Mouse (Mus musculus): ENCODE measurements around the gene Aggf1. TPM values are rescaled to one million over a fixed set of nuclear protein-coding genes. Genes with fewer than 3 reads are reported as not detected.

The Aggf1 gene
- total and polyA plus RNA-seq, 2 experiments from 2014 or later = 25.5 to 28.7 TPM

DNA sequence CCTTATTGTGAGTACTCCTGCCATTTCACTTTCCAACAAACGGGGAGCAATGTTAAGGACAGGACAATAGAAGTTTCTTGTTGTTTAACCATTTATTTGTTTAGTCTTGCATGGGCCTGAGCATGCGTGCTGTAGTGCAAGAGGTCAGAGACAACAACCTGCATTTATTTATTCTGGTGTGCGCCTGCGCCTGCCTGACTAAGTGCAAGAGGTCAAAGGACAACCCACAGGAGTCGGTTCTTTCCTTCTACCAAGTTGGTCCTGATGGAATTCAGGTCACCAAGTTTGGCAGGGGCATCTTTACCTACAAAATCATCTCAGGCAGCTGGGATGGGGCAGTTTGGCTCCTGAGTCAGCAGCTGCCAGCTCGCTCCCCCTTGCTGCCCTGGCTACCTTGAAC lies 29.3 kb downstream of the Aggf1 start:
- Histone ChIP-seq H3K27me3 (ENCODE audit: insufficient read depth, low read length) (no peaks in the 10 kb centered on the region), H3K4me3 (ENCODE audit: low read depth, low read length) (no peak overlapping the region), H3K9ac (replicated peaks; ENCODE audit: low read length, poor library complexity, severe bottlenecking) (no peak overlapping the region), H3K4me2 (ENCODE audit: low read depth, low read length, poor library complexity, severe bottlenecking) (no peak overlapping the region), H3K9me3 (ENCODE audit: low read length) (no peaks in the 10 kb centered on the region), H3K4me1 (ENCODE audit: insufficient read depth, low read length) (no peaks in the 10 kb centered on the region), H3K27ac (ENCODE audit: low read depth, low read length) (no peak overlapping the region), H3K36me3 (ENCODE audit: insufficient read depth, low read length) (0 out of 2 replicates have a peak, but pooled peaks cover 4% of the 10 kb centered on the region)
- no peak for TF ChIP-seq CTCF (IDR thresholded peaks at IDR 0.05)
- ATAC-seq (ENCODE audit: low FRiP score) (no peak), DNase-seq (ENCODE audit: low spot score) (no peak)
- WGBS = 72% methylated on average over 6 of the region's 6 CpGs

DNA sequence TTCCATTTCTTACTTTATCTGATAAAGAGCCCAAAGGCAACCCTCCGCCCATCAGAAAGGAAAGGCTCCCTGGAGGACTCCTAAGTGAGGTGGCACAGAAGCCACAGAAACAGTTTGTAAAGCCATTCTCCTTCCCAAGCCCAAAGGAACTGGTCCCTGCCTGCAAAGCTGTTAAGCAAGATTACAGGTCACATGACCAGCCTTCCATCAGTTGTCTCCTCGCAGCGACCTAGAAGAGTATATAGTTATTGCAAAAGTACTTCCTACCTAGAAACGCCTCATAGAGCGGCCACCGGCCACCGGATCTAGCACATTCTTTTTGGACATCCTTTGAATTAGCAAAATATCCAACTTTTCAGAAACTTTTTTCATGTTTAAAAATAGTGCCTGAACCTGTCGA lies 31.7 kb downstream of the Aggf1 start:
- Histone ChIP-seq H3K4me2 (ENCODE audit: low read depth, low read length, poor library complexity, severe bottlenecking) (no peak overlapping the region), H3K4me3 (ENCODE audit: low read depth, low read length) (no peak overlapping the region), H3K27ac (ENCODE audit: low read depth, low read length) (no peak overlapping the region), H3K9me3 (ENCODE audit: low read length) (no peaks in the 10 kb centered on the region), H3K36me3 (ENCODE audit: insufficient read depth, low read length) (peaks cover 10% of the 10 kb centered on the region; the same call in 1 of the 2 replicates), H3K27me3 (ENCODE audit: insufficient read depth, low read length) (no peaks in the 10 kb centered on the region), H3K9ac (replicated peaks; ENCODE audit: low read length, poor library complexity, severe bottlenecking) (no peak overlapping the region), H3K4me1 (ENCODE audit: insufficient read depth, low read length) (no peaks in the 10 kb centered on the region)
- DNase-seq (ENCODE audit: low spot score) (no peak), ATAC-seq (ENCODE audit: low FRiP score) (no peak)
- TF ChIP-seq CTCF (IDR thresholded peaks at IDR 0.05) = no peak
- 86% methylated on average over 8 of the region's 8 CpGs for WGBS

DNA sequence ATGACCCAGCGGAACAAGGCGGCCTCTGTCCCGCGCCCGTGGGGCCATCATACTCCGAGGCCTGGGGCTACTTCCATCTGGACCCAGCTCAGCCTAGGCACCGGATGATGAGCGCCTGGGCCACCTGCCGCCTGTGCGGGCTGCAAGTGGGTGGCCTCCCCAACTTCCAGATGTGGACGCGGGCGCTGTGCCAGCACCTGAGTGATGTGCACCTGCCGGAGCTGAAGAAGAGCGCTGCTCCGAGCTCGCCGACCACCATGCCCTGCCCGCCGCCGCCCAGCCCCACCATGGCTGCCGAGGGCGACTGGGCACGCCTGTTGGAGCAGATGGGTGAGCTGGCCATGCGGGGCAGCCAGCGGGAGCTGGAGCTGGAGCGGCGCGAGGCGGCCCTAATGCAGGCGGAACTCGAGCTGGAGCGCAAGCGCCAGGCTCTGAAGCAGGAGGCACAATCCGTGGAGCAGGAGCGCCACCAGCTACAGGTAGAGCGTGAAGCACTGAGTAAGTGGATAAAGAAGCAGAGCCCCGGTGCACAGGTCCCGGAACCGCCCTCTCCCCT lies 39.0 kb downstream of the Aggf1 start:
- peak; percentile 29 for DNase-seq (ENCODE audit: low spot score)
- H3K4me3 ChIP-seq (ENCODE audit: low read depth, low read length) = no peak overlapping the region

GRCm38 (mm10) chr13:95332086-95332899 lies 42.9 kb downstream of the Aggf1 start:
- Histone ChIP-seq H3K4me1 (ENCODE audit: insufficient read depth, low read length) (peaks cover 6% of the 10 kb centered on the region), H3K4me3 (ENCODE audit: low read depth, low read length) (no peak overlapping the region), H3K4me2 (ENCODE audit: low read depth, low read length, poor library complexity, severe bottlenecking) (no peak overlapping the region), H3K27ac (ENCODE audit: low read depth, low read length) (no peak overlapping the region), H3K9ac (replicated peaks; ENCODE audit: low read length, poor library complexity, severe bottlenecking) (no peak overlapping the region), H3K9me3 (ENCODE audit: low read length) (no peaks in the 10 kb centered on the region), H3K27me3 (ENCODE audit: insufficient read depth, low read length) (no peaks in the 10 kb centered on the region), H3K36me3 (ENCODE audit: insufficient read depth, low read length) (peaks cover 9% of the 10 kb centered on the region; the same call in 1 of the 2 replicates)
- TF ChIP-seq CTCF (IDR thresholded peaks at IDR 0.05) = no peak
- ATAC-seq (ENCODE audit: low FRiP score) = no peak
- peak; percentile 7 for DNase-seq (ENCODE audit: low spot score)
- WGBS = 78% methylated on average over 11 of the region's 11 CpGs

More for the DNA sequence above, 39.0 kb downstream of the Aggf1 start:
- H3K36me3 ChIP-seq (ENCODE audit: insufficient read depth, low read length) = peaks cover 19% of the 10 kb centered on the region; the same call in 1 of the 2 replicates
- TF ChIP-seq CTCF (IDR thresholded peaks at IDR 0.05) = no peak
- H3K27me3 ChIP-seq (ENCODE audit: insufficient read depth, low read length) = no peaks in the 10 kb centered on the region
- no peak overlapping the region for H3K27ac ChIP-seq (ENCODE audit: low read depth, low read length)
- no peaks in the 10 kb centered on the region for H3K4me1 ChIP-seq (ENCODE audit: insufficient read depth, low read length)
- ATAC-seq (ENCODE audit: low FRiP score) = peak; percentile 47; the same call in 1 of the 2 replicates
- H3K4me2 ChIP-seq (ENCODE audit: low read depth, low read length, poor library complexity, severe bottlenecking) = peak overlapping the region; percentile 23; the same call in 1 of the 2 replicates
- H3K9ac ChIP-seq (replicated peaks; ENCODE audit: low read length, poor library complexity, severe bottlenecking) = no peak overlapping the region
- H3K9me3 ChIP-seq (ENCODE audit: low read length) = no peaks in the 10 kb centered on the region
- 67% methylated on average over 40 of the region's 40 CpGs for WGBS

- WGBS = 63% methylated on average over 11 of the region's 11 CpGs
Observed at GRCm38 (mm10) chr13:95330507-95330906, 44.6 kb downstream of the Aggf1 start.

DNA sequence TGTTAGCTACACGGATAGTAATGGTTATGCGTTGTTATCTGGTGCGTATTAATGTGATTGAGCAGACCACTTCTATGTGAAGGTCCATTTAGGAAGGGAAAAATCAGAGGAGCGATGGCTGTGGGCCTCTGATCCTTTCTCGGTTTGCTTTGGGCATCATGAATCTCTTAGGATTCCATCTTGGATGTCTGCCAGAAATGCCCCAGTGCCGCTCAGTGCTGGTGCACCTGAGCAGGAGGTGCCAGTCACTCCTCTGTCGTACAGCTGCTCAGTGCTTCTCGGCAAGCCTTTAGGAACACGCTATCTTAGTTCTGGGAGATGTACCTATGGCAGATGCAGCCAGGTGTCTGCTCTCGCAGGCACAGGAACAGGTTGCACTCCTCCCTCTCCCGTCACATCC lies 46.4 kb downstream of the Aggf1 start:
- 76% methylated on average over 11 of the region's 11 CpGs for WGBS

More at GRCm38 (mm10) chr13:95330507-95330906, 44.6 kb downstream of the Aggf1 start:
- no peaks in the 10 kb centered on the region for H3K9me3 ChIP-seq (ENCODE audit: low read length)
- no peak overlapping the region for H3K4me2 ChIP-seq (ENCODE audit: low read depth, low read length, poor library complexity, severe bottlenecking)
- ATAC-seq (ENCODE audit: low FRiP score) = no peak
- H3K9ac ChIP-seq (replicated peaks; ENCODE audit: low read length, poor library complexity, severe bottlenecking) = no peak overlapping the region
- no peaks in the 10 kb centered on the region for H3K27me3 ChIP-seq (ENCODE audit: insufficient read depth, low read length)
- TF ChIP-seq CTCF (IDR thresholded peaks at IDR 0.05) = peak; percentile 30; the same call in 1 of the 2 replicates
- peaks cover 13% of the 10 kb centered on the region for H3K4me1 ChIP-seq (ENCODE audit: insufficient read depth, low read length)
- no peaks in the 10 kb centered on the region for H3K36me3 ChIP-seq (ENCODE audit: insufficient read depth, low read length)
- no peak overlapping the region for H3K27ac ChIP-seq (ENCODE audit: low read depth, low read length)
- peak; percentile 9 for DNase-seq (ENCODE audit: low spot score)
- H3K4me3 ChIP-seq (ENCODE audit: low read depth, low read length) = no peak overlapping the region

More for the DNA sequence above, 46.4 kb downstream of the Aggf1 start:
- H3K4me3 ChIP-seq (ENCODE audit: low read depth, low read length) = no peak overlapping the region
- no peak overlapping the region for H3K9ac ChIP-seq (replicated peaks; ENCODE audit: low read length, poor library complexity, severe bottlenecking)
- H3K4me2 ChIP-seq (ENCODE audit: low read depth, low read length, poor library complexity, severe bottlenecking) = no peak overlapping the region
- H3K36me3 ChIP-seq (ENCODE audit: insufficient read depth, low read length) = no peaks in the 10 kb centered on the region
- ATAC-seq (ENCODE audit: low FRiP score) = no peak
- no peaks in the 10 kb centered on the region for H3K27me3 ChIP-seq (ENCODE audit: insufficient read depth, low read length)
- peaks cover 13% of the 10 kb centered on the region for H3K4me1 ChIP-seq (ENCODE audit: insufficient read depth, low read length)
- DNase-seq (ENCODE audit: low spot score) = no peak
- H3K9me3 ChIP-seq (ENCODE audit: low read length) = no peaks in the 10 kb centered on the region
- TF ChIP-seq CTCF (IDR thresholded peaks at IDR 0.05) = no peak
- no peak overlapping the region for H3K27ac ChIP-seq (ENCODE audit: low read depth, low read length)

Data from midbrain, postnatal 0 days (tissue).